Mouse (Mus musculus) myocyte (in vitro differentiated cells): Measurements from ENCODE around the gene Lbr.

ENCODE experiments used
- MYOG ChIP-seq, 3 experiments: IDR thresholded peaks; one replicate each; pipeline ENCODE4 v1.6.1; 2011; ENCODE audit warnings: control low read depth in 2 of 3, low read depth in 2 of 3, mild to moderate bottlenecking in 2 of 3; ENCODE audit not compliant: insufficient read length in 2 of 3, control insufficient read depth in 1 of 3, insufficient read depth in 1 of 3
- POLR2A ChIP-seq: IDR thresholded peaks from one replicate; pipeline ENCODE4 v1.6.1; 2011; ENCODE audit warnings: low read depth, mild to moderate bottlenecking, control low read depth, moderate library complexity; ENCODE audit not compliant: insufficient read length
- POLR2AphosphoS2 ChIP-seq: IDR thresholded peaks from one replicate; pipeline ENCODE4 v1.6.1; 2011; ENCODE audit warnings: low read depth, control low read depth; ENCODE audit not compliant: insufficient read length
- TCF12 ChIP-seq: IDR thresholded peaks from one replicate; pipeline ENCODE4 v1.6.1; 2011; ENCODE audit warnings: mild to moderate bottlenecking, control low read depth; ENCODE audit not compliant: poor library complexity, insufficient read depth, severe bottlenecking
- USF1 ChIP-seq: IDR thresholded peaks from one replicate; pipeline ENCODE4 v1.6.1; 2011; ENCODE audit warnings: low read depth, mild to moderate bottlenecking, control low read depth, moderate library complexity

GRCm38 (mm10) chr1:181793541-181793940, 49.3 kb downstream of the Lbr start:
- TF ChIP-seq POLR2A (no peak), POLR2AphosphoS2 (no peak), TCF12 (no peak), USF1 (no peak), MYOG (IDR thresholded peaks at IDR 0.05; ENCODE audit: control insufficient read depth in 1 of 3, insufficient read depth in 1 of 3, insufficient read length in 2 of 3, low read depth in 2 of 3) (no peak)
